Mouse (Mus musculus): ENCODE data around the gene Sept3. TPM values are rescaled to one million over a fixed set of nuclear protein-coding genes. Genes with fewer than 3 reads are reported as not detected.

Sept3 gene
- polyA plus RNA-seq, 1 experiment from 2014 or later, result 0.16 TPM

DNA sequence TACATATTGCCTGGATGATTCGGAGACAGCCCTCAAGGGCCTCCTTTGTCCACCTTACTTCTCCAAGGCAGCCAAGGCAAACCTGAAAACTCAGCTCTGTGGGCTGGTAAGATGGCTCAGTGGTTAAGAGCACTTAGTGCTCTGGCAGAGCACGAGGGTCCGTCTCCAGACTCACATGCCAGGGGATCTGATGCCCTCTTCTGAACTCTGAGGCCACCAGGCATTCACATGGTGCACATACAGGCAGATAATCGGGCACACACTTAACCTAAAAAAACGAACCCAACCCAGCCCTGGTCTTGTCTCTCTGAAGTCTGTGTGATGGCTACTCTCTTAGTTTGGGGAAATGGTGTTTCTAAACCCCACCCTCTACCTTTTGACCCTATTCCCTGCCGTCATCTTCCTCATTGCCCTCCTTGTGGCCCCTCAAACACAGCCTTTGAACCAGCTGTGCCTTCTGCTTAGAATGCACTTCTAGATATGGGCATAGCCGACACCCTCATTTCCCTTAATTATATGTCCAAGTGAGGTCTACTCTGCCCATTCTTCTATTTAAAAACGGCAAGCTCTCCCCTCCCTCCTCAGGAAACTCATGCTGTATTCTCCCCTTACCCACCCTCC, 65.1 kb downstream of the Sept3 start:
- 31% methylated on average over 8 of the region's 8 CpGs for WGBS (ENCODE audit: insufficient replicate concordance)
- peak overlapping the region; percentile 84 for H3K4me2 ChIP-seq
- H3K9ac ChIP-seq, result peak overlapping the region; percentile 83
- peak overlapping the region; percentile 100 for H3K27ac ChIP-seq (replicated peaks)
- peaks cover 82% of the 10 kb centered on the region for H3K4me1 ChIP-seq (replicated peaks)
- H3K4me3 ChIP-seq (replicated peaks), result peak overlapping the region; percentile 71
- H3K36me3 ChIP-seq (replicated peaks), result peaks cover 42% of the 10 kb centered on the region
- no peaks in the 10 kb centered on the region for H3K9me3 ChIP-seq (replicated peaks)
- no peaks in the 10 kb centered on the region for H3K27me3 ChIP-seq
- ATAC-seq (ENCODE audit: insufficient read depth), result no peak

DNA sequence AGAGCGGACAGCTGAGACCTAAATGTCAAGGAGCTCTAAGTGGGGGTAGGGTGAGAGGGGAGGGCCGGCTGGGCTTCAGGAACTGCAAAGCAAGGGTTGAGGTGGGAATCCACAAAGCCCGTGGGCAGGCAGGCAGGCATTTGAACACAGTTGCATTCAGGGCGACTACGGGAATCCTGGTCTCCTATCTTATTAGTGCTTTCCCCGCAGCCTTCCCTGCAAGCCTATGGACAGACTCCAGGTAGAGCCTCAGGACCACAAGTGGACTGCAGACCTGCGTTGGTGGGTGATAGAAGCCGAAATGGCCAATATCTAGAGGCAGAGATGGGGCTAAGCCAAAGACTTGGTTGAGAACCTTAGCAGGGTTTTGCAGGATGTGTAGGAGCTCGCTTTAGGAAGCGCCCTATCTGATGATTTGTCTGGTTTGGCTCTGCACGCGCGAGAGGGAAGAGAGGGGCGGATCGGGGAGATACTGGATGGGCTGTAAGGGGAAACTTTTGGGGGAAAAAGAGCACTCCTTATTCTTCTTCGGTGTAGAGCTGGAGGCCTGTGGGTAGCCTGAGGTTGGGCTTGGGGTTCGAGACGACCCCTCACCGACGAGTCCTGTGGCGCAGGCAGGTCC, 65.8 kb downstream of the Sept3 start:
- Histone ChIP-seq H3K4me2 (peak overlapping the region; percentile 84), H3K36me3 (replicated peaks) (peaks cover 41% of the 10 kb centered on the region), H3K27me3 (no peaks in the 10 kb centered on the region), H3K9ac (peak overlapping the region; percentile 83), H3K27ac (replicated peaks) (peak overlapping the region; percentile 100), H3K9me3 (replicated peaks) (no peaks in the 10 kb centered on the region), H3K4me1 (replicated peaks) (peaks cover 89% of the 10 kb centered on the region), H3K4me3 (replicated peaks) (peak overlapping the region; percentile 71)
- WGBS (ENCODE audit: insufficient replicate concordance), result 11% methylated on average over 21 of the region's 21 CpGs
- peak; percentile 13; the same call in 1 of the 2 replicates for ATAC-seq (ENCODE audit: insufficient read depth)

- Histone ChIP-seq H3K4me1 (replicated peaks) (peaks cover 86% of the 10 kb centered on the region), H3K27me3 (no peaks in the 10 kb centered on the region), H3K9ac (peak overlapping the region; percentile 83), H3K4me3 (replicated peaks) (peak overlapping the region; percentile 71), H3K9me3 (replicated peaks) (no peaks in the 10 kb centered on the region), H3K4me2 (peak overlapping the region; percentile 84), H3K27ac (replicated peaks) (peak overlapping the region; percentile 100), H3K36me3 (replicated peaks) (peaks cover 36% of the 10 kb centered on the region)
- ATAC-seq (ENCODE audit: insufficient read depth), result peak; percentile 30
- WGBS (ENCODE audit: insufficient replicate concordance), result 2% methylated on average over 40 of the region's 40 CpGs
These were observed 66.4 kb downstream of the Sept3 start for GRCm38 (mm10) chr15:82341036-82341501.

DNA sequence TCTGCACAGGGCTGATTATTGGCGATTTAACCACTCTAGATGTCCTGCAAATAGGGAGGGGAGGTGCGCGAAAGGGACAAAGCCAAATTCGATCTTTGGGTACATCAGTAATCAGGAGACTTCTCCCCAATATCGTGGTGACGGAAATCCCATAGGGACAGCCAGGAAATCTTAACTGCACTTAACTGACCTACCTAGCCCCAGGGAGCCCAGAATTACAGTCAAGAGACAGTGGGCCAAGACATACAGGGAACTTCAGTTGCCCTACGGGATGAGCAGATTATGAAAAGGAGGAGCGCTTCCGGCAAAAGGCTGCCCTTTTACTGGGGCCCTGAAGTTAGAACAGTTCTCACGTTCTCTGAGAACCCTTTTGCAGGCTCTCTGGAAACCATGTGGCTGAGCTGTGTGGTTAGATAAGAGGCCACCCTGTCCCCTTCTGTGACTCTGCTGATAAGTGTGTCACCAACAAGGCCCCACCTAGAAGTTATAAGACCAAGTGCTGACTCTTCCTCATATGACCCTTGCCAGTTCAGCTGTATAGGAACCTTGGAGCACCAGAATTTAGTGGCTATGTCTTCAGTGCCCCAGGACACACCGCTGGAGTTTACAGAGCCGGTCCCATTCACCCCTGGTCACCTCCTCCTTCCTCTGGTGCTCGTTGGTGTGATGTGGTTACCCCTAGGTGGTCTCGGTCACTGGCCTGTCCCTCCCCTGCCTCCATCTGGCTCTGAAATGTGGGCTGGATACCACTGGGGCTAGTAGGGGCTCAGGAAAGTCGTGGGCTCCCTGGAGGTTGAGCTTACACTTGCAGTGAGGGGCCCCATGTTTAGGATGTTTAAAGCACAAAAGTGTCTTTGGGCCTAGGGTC, 67.2 kb downstream of the Sept3 start:
- Histone ChIP-seq H3K27me3 (no peaks in the 10 kb centered on the region), H3K4me3 (replicated peaks) (peak overlapping the region; percentile 71), H3K9me3 (replicated peaks) (no peaks in the 10 kb centered on the region), H3K27ac (replicated peaks) (peak overlapping the region; percentile 100), H3K9ac (peak overlapping the region; percentile 83), H3K36me3 (replicated peaks) (peaks cover 28% of the 10 kb centered on the region), H3K4me2 (peak overlapping the region; percentile 84), H3K4me1 (replicated peaks) (peaks cover 85% of the 10 kb centered on the region)
- WGBS (ENCODE audit: insufficient replicate concordance), result 6% methylated on average over 15 of the region's 15 CpGs
- peak; percentile 58 for ATAC-seq (ENCODE audit: insufficient read depth)

DNA sequence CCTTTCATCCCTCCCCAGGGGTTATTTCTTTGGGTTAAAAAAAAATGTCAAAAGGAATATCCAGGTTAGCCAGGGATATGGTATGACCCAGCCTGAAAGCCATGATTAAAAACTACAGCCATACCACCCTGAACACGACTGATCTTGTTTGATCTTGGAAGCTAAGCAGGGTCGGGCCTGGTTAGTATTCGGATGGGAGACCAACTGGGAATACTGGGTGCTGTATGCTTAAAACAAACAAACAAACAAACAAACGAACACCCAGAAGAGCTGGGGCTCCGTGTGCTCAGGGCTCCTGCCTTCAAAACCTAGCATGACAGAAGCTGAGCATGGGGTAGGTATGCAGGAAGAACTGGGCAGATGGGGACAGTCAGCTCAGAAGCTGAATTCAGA, 67.8 kb downstream of the Sept3 start:
- peaks cover 29% of the 10 kb centered on the region for H3K36me3 ChIP-seq (replicated peaks)
- ATAC-seq (ENCODE audit: insufficient read depth), result no peak
- H3K27me3 ChIP-seq, result no peaks in the 10 kb centered on the region
- peak overlapping the region; percentile 83 for H3K9ac ChIP-seq
- no peaks in the 10 kb centered on the region for H3K9me3 ChIP-seq (replicated peaks)
- H3K4me3 ChIP-seq (replicated peaks), result peak overlapping the region; percentile 71
- H3K4me2 ChIP-seq, result peak overlapping the region; percentile 84
- peaks cover 85% of the 10 kb centered on the region for H3K4me1 ChIP-seq (replicated peaks)
- H3K27ac ChIP-seq (replicated peaks), result peak overlapping the region; percentile 100
- 32% methylated on average over 5 of the region's 5 CpGs for WGBS (ENCODE audit: insufficient replicate concordance)

DNA sequence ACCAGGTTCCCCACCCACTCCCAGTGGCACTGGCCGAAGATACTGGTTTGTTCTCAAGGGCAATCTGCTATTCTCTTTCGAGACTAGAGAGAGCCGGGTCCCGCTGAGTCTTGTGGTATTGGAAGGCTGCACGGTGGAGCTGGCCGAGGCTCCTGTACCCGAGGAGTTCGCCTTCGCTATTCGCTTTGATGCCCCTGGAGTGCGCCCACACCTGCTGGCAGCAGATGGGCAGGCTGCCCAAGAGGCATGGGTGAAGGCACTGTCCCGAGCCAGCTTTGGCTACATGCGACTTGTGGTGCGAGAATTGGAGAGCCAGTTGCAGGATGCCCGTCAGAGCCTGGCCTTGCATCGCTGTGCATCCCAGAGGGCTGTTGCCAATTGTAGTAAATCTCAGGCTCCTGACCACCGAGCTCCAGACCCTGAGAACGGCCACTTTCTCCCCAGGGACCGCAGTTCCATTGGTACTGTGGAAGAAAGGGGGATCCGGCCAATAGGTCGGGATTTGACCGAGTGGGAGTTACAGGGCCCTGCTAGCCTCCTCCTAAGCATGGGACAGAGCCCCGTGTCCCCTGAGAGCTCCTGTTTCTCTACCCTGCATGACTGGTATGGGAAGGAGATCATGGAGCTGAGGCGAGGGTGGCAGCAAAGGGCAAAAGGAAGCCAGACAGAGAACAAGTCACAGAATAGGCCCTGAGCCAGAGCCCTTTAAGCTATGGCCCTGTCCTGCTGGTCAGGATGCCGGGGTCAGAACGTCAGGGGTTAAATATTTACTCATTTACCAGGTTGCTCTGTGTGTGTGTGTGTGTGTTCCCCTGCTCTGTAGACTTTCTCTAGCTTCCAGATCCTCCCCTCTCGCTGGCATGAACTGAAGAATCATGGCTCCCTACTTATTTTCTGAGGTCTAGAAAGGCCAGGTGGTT, 68.9 kb downstream of the Sept3 start:
- peak overlapping the region; percentile 71 for H3K4me3 ChIP-seq (replicated peaks)
- peaks cover 39% of the 10 kb centered on the region for H3K36me3 ChIP-seq (replicated peaks)
- H3K9ac ChIP-seq, result peak overlapping the region; percentile 83
- peak overlapping the region; percentile 84 for H3K4me2 ChIP-seq
- no peak for ATAC-seq (ENCODE audit: insufficient read depth)
- H3K9me3 ChIP-seq (replicated peaks), result no peaks in the 10 kb centered on the region
- H3K4me1 ChIP-seq (replicated peaks), result peaks cover 87% of the 10 kb centered on the region
- peak overlapping the region; percentile 100 for H3K27ac ChIP-seq (replicated peaks)
- WGBS (ENCODE audit: insufficient replicate concordance), result 82% methylated on average over 27 of the region's 27 CpGs
- H3K27me3 ChIP-seq, result no peaks in the 10 kb centered on the region

Other genes with a start within 250 kb of the Sept3 start
- gene Desi1, start 241.0 kb upstream of the Sept3 start, polyA plus RNA-seq (2015; fragmentation: Nextera tagmentation; extraction: Ambion mirVana), result 10.3 and 11.8 TPM in 2 replicates
- 146 and 148 TPM in 2 replicates for gene Snu13, start 227.3 kb upstream of the Sept3 start, polyA plus RNA-seq (2015; fragmentation: Nextera tagmentation; extraction: Ambion mirVana)
- not detected in 2 replicates for gene 4930407I10Rik, start 215.7 kb upstream of the Sept3 start, polyA plus RNA-seq (2015; fragmentation: Nextera tagmentation; extraction: Ambion mirVana)
- gene Mei1, start 204.9 kb upstream of the Sept3 start, polyA plus RNA-seq (2015; fragmentation: Nextera tagmentation; extraction: Ambion mirVana), result not detected in 2 replicates
- 7.0 and 7.7 TPM in 2 replicates for gene Ccdc134, start 147.0 kb upstream of the Sept3 start, polyA plus RNA-seq (2015; fragmentation: Nextera tagmentation; extraction: Ambion mirVana)
- gene Srebf2, start 127.7 kb upstream of the Sept3 start, polyA plus RNA-seq (2015; fragmentation: Nextera tagmentation; extraction: Ambion mirVana), result 53.6 and 61.3 TPM in 2 replicates
- gene Shisa8, start 62.1 kb upstream of the Sept3 start, polyA plus RNA-seq (2015; fragmentation: Nextera tagmentation; extraction: Ambion mirVana), result 0.08 and 0.12 TPM in 2 replicates
- gene Tnfrsf13c, start 50.5 kb upstream of the Sept3 start, polyA plus RNA-seq (2015; fragmentation: Nextera tagmentation; extraction: Ambion mirVana), result 0.40 and 0.79 TPM in 2 replicates
- gene Cenpm, start 30.1 kb upstream of the Sept3 start, polyA plus RNA-seq (2015; fragmentation: Nextera tagmentation; extraction: Ambion mirVana), result 32.8 and 33.7 TPM in 2 replicates
- not detected in 2 replicates for gene 1500009C09Rik, start 22.5 kb upstream of the Sept3 start, polyA plus RNA-seq (2015; fragmentation: Nextera tagmentation; extraction: Ambion mirVana)
- 0.06 and 0.08 TPM in 2 replicates for gene Wbp2nl, start 24.1 kb downstream of the Sept3 start, polyA plus RNA-seq (2015; fragmentation: Nextera tagmentation; extraction: Ambion mirVana)
- 43.4 and 48.6 TPM in 2 replicates for gene Naga, start 64.0 kb downstream of the Sept3 start, polyA plus RNA-seq (2015; fragmentation: Nextera tagmentation; extraction: Ambion mirVana)
- 43.9 and 47.9 TPM in 2 replicates for gene Pheta2, start 64.0 kb downstream of the Sept3 start, polyA plus RNA-seq (2015; fragmentation: Nextera tagmentation; extraction: Ambion mirVana)
- 176 TPM in 2 replicates for gene Smdt1, start 64.1 kb downstream of the Sept3 start, polyA plus RNA-seq (2015; fragmentation: Nextera tagmentation; extraction: Ambion mirVana)
- 272 and 310 TPM in 2 replicates for gene Ndufa6, start 79.4 kb downstream of the Sept3 start, polyA plus RNA-seq (2015; fragmentation: Nextera tagmentation; extraction: Ambion mirVana)
- gene Cyp2d22, start 105.4 kb downstream of the Sept3 start, polyA plus RNA-seq (2015; fragmentation: Nextera tagmentation; extraction: Ambion mirVana), result 17.7 and 19.1 TPM in 2 replicates
- gene Cyp2d11, start 119.1 kb downstream of the Sept3 start, polyA plus RNA-seq (2015; fragmentation: Nextera tagmentation; extraction: Ambion mirVana), result 0.10 TPM in 1 of 2 replicates, not detected in the other
- 52.7 and 71.7 TPM in 2 replicates for gene Cyp2d10, start 132.3 kb downstream of the Sept3 start, polyA plus RNA-seq (2015; fragmentation: Nextera tagmentation; extraction: Ambion mirVana)
- gene Cyp2d9, start 158.5 kb downstream of the Sept3 start, polyA plus RNA-seq (2015; fragmentation: Nextera tagmentation; extraction: Ambion mirVana), result 2.6 and 4.3 TPM in 2 replicates